Mouse (Mus musculus): ENCODE measurements around the gene Lalba. TPM values are rescaled to one million over a fixed set of nuclear protein-coding genes. Genes with fewer than 3 reads are reported as not detected.
"Not testable (repeated sequence)": the region's sequence is repeated elsewhere in the genome, so short reads cannot be mapped to it uniquely, and the experiment has no call there.

The Lalba gene
- polyA plus RNA-seq, 1 experiment from 2014 or later = not detected

DNA sequence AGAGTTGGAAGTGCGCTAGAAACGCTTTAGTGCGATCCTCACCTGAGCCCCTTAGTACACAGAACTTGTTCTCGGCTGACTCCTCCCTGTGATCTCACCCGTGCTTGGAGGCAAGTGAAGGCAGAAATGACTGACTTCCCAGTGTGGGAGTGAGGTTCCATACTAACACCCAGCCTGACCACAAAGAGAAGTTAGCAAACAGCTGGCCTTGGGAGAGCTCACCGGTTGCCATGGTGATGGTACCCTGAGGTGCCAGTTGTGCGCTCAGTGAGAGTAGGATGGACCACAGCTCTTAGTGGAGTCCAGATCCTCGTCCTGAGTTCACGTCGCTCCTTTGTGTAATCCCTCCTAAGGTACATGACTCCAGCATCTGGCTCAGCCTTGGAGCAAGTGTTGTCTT is 7.6 kb downstream of the Lalba start:
- Histone ChIP-seq H3K4me3 (ENCODE audit: low read length) (no peak overlapping the region), H3K9me3 (ENCODE audit: control insufficient read depth, low read length) (no peaks in the 10 kb centered on the region), H3K27ac (ENCODE audit: low read length) (no peak overlapping the region), H3K36me3 (ENCODE audit: control insufficient read depth, insufficient read depth, low read length) (no peaks in the 10 kb centered on the region), H3K9ac (ENCODE audit: low read depth, low read length) (no peak overlapping the region), H3K4me2 (ENCODE audit: low read depth, low read length) (no peak overlapping the region), H3K27me3 (replicated peaks; ENCODE audit: control insufficient read depth, insufficient read depth, low read length) (no peaks in the 10 kb centered on the region), H3K4me1 (ENCODE audit: control insufficient read depth, insufficient read depth, low read length) (no peaks in the 10 kb centered on the region)
- WGBS = 77% methylated on average over 10 of the region's 10 CpGs
- no peak for ATAC-seq

DNA sequence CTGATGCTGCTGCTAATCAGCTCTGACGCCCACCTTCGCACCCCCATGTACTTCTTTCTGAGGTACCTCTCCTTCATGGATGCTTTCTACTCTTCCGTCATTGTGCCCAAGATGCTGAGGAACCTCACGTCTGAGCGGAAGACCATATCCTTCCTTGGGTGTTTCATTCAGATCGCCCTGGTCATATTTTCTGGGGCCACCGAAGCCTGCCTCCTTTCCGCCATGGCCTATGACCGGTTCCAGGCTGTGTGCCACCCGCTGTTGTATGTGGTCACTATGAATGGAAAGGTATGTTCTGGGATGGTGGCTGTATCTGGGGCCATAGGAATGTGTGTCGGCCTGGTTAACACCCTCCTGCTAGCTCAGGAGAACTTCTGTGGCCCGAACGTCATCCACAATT is 11.0 kb downstream of the Lalba start:
- ATAC-seq = no peak
- Histone ChIP-seq H3K4me3 (ENCODE audit: low read length) (no peak overlapping the region), H3K9me3 (ENCODE audit: control insufficient read depth, low read length) (no peaks in the 10 kb centered on the region), H3K36me3 (ENCODE audit: control insufficient read depth, insufficient read depth, low read length) (no peaks in the 10 kb centered on the region), H3K27me3 (replicated peaks; ENCODE audit: control insufficient read depth, insufficient read depth, low read length) (no peaks in the 10 kb centered on the region), H3K4me1 (ENCODE audit: control insufficient read depth, insufficient read depth, low read length) (no peaks in the 10 kb centered on the region), H3K27ac (ENCODE audit: low read length) (no peak overlapping the region), H3K9ac (ENCODE audit: low read depth, low read length) (no peak overlapping the region), H3K4me2 (ENCODE audit: low read depth, low read length) (no peak overlapping the region)
- WGBS = 91% methylated on average over 13 of the region's 13 CpGs

DNA sequence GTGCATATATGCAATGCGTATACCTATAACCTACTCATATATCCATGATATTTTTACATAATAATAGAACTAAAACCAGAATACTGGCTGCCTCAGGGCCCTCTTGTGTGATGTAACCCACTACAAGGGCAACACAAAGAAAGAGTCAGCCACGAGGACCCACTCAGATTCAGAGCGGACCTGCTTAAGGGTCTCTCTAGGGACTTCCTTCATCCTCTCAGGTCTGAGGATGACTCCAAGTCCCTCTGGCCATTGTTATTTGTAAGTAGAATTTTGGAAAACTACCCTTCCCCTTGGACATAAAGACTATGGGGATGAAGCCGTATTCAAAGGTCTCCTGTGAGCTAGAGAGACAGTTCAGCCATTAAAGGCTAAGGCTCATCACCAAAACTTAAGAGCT is 12.9 kb downstream of the Lalba start, which contains the start of gene OR5BS1P:
Gene OR5BS1P, plus strand, starts transcription at position 301 of the 400 bp plus-strand sequence.
- H3K4me3 ChIP-seq (ENCODE audit: low read length) = no peak within 1 kb of the TSS
- H3K27me3 ChIP-seq (replicated peaks; ENCODE audit: control insufficient read depth, insufficient read depth, low read length) = no peaks in the 10 kb centered on the region
- no peaks in the 10 kb centered on the region for H3K4me1 ChIP-seq (ENCODE audit: control insufficient read depth, insufficient read depth, low read length)
- H3K9ac ChIP-seq (ENCODE audit: low read depth, low read length) = no peak within 1 kb of the TSS
- H3K36me3 ChIP-seq (ENCODE audit: control insufficient read depth, insufficient read depth, low read length) = no peaks in the 10 kb centered on the region
- no peak within 1 kb of the TSS for H3K27ac ChIP-seq (ENCODE audit: low read length)
- ATAC-seq = no peak
- 89% methylated on average over 4 of the region's 4 CpGs for WGBS
- H3K9me3 ChIP-seq (ENCODE audit: control insufficient read depth, low read length) = no peaks in the 10 kb centered on the region
- H3K4me2 ChIP-seq (ENCODE audit: low read depth, low read length) = no peak within 1 kb of the TSS

DNA sequence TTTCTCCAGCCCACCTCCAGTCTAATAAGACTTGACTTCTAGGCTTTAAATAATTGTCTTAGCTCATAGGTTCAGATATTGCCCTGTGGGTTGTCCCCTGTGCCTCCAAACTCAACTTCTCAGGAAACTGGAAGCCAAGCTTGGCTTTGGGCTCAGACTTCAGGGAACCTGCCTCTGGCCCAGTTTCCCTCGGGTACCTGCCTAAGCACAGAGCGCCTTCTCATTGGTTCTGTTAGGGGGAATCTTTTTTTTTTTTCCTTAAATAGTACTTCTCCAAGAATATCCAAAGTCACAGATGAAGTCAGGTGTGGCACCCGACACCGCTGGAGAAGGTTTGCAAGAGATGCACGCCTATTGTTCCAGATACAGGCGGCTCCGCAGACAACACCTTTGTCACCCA is 30.2 kb downstream of the Lalba start, which contains the start of gene Olfr281:
Gene Olfr281, plus strand, starts transcription at position 301 of the 400 bp plus-strand sequence.
- Histone ChIP-seq H3K9ac (ENCODE audit: low read depth, low read length) (no peak within 1 kb of the TSS), H3K27ac (ENCODE audit: low read length) (no peak within 1 kb of the TSS), H3K9me3 (ENCODE audit: control insufficient read depth, low read length) (no peaks in the 10 kb centered on the region), H3K4me3 (ENCODE audit: low read length) (no peak within 1 kb of the TSS), H3K27me3 (replicated peaks; ENCODE audit: control insufficient read depth, insufficient read depth, low read length) (no peaks in the 10 kb centered on the region), H3K36me3 (ENCODE audit: control insufficient read depth, insufficient read depth, low read length) (no peaks in the 10 kb centered on the region), H3K4me1 (ENCODE audit: control insufficient read depth, insufficient read depth, low read length) (no peaks in the 10 kb centered on the region), H3K4me2 (ENCODE audit: low read depth, low read length) (no peak within 1 kb of the TSS)
- no peak for ATAC-seq
- WGBS = 86% methylated on average over 7 of the region's 7 CpGs

DNA sequence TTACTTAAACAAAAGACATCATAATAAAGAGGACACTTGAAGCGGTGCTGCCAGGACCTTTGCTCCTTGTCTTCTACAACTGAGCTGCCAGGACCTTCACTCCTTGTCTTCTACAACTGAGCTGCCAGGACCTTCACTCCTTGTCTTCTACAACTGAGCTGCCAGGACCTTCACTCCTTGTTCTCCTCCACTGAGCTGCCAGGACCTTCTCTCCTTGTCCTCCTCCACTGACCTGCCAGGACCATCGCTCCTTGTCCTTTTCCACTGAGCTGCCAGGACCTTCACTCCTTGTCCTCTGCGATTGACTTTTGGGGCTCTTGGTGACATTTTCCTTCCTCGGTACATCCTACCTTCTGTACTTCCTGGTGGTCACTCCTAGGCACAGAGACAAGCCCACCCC is 34.0 kb downstream of the Lalba start:
- no peaks in the 10 kb centered on the region for H3K9me3 ChIP-seq (ENCODE audit: control insufficient read depth, low read length)
- H3K27me3 ChIP-seq (replicated peaks; ENCODE audit: control insufficient read depth, insufficient read depth, low read length) = no peaks in the 10 kb centered on the region
- no peaks in the 10 kb centered on the region for H3K36me3 ChIP-seq (ENCODE audit: control insufficient read depth, insufficient read depth, low read length)
- H3K4me3 ChIP-seq (ENCODE audit: low read length) = no peak overlapping the region
- ATAC-seq = no peak
- no peaks in the 10 kb centered on the region for H3K4me1 ChIP-seq (ENCODE audit: control insufficient read depth, insufficient read depth, low read length)
- WGBS = 54% methylated on average over 4 of the region's 4 CpGs
- H3K27ac ChIP-seq (ENCODE audit: low read length) = no peak overlapping the region
- no peak overlapping the region for H3K9ac ChIP-seq (ENCODE audit: low read depth, low read length)
- no peak overlapping the region for H3K4me2 ChIP-seq (ENCODE audit: low read depth, low read length)

DNA sequence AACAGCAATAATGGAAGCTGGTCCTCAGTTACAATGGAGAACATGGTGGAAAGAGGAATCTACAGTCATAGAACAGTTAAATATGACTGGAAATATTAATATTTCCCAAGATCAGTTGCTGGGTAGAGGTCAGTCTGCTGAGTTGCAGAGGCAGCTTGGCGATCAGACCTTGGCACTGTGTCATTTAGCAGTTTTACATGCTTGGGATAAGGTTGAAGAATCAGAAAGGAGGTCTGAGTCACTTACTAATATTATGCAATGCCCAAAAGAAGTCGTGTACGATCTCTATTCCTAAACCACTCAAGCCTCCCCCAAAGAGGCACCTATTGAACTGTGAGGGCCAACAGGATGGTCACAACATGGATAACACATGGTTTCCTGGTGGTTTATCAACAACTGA is 38.0 kb downstream of the Lalba start:
- Histone ChIP-seq H3K4me1 (ENCODE audit: control insufficient read depth, insufficient read depth, low read length) (no peaks in the 10 kb centered on the region), H3K4me2 (ENCODE audit: low read depth, low read length) (no peak overlapping the region), H3K27me3 (replicated peaks; ENCODE audit: control insufficient read depth, insufficient read depth, low read length) (no peaks in the 10 kb centered on the region), H3K27ac (ENCODE audit: low read length) (no peak overlapping the region), H3K4me3 (ENCODE audit: low read length) (no peak overlapping the region), H3K9ac (ENCODE audit: low read depth, low read length) (no peak overlapping the region), H3K9me3 (ENCODE audit: control insufficient read depth, low read length) (no peaks in the 10 kb centered on the region), H3K36me3 (ENCODE audit: control insufficient read depth, insufficient read depth, low read length) (no peaks in the 10 kb centered on the region)
- WGBS = 84% methylated on average over 3 of the region's 3 CpGs
- no peak for ATAC-seq

DNA sequence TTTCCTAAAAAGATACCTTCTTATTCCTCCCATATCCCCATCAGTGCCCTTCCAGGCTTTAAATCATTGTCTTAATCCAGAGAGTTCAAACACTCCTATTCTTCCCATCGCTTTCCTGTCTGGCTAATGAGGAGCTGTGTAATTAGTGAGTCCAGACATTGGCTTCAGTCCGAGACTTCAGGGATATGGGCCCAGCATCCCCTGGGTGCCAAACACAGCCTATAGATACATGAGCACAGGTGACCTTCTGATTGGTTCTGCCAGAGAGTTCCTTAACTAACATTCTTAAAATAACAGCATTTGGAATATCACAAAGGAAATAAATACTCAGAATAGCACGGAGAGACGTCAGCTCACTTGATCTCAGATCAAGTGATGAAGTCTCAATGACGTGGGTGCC is 51.6 kb downstream of the Lalba start, which contains the start of gene Olfr282:
Gene Olfr282, plus strand, starts transcription at position 301 of the 400 bp plus-strand sequence.
- not testable (repeated sequence) for H3K4me1 ChIP-seq (ENCODE audit: control insufficient read depth, insufficient read depth, low read length); H3K36me3 ChIP-seq (ENCODE audit: control insufficient read depth, insufficient read depth, low read length); H3K27me3 ChIP-seq (replicated peaks; ENCODE audit: control insufficient read depth, insufficient read depth, low read length); H3K27ac ChIP-seq (ENCODE audit: low read length); H3K4me3 ChIP-seq (ENCODE audit: low read length); H3K9me3 ChIP-seq (ENCODE audit: control insufficient read depth, low read length); H3K9ac ChIP-seq (ENCODE audit: low read depth, low read length); ATAC-seq; H3K4me2 ChIP-seq (ENCODE audit: low read depth, low read length)
- 87% methylated on average over 5 of the region's 5 CpGs for WGBS

Small RNAs within 50 kb of the gene (microRNA-seq; reads per million reads assigned to microRNA genes)
- not detected for gene Mir1291

Other genes with a start within 250 kb of the Lalba start
- gene Olfr286, start 248.3 kb downstream of the Lalba start, polyA plus RNA-seq (2015; fragmentation: Nextera tagmentation; extraction: Ambion mirVana) = not detected in 2 replicates
- gene H1fnt, start 225.4 kb downstream of the Lalba start, polyA plus RNA-seq (2015; fragmentation: Nextera tagmentation; extraction: Ambion mirVana) = not detected in 2 replicates
- 0.39 and 0.42 TPM in 2 replicates for gene Zfp641, start 186.6 kb downstream of the Lalba start, polyA plus RNA-seq (2015; fragmentation: Nextera tagmentation; extraction: Ambion mirVana)
- gene Olfr285, start 165.4 kb downstream of the Lalba start, polyA plus RNA-seq (2015; fragmentation: Nextera tagmentation; extraction: Ambion mirVana) = not detected in 2 replicates
- not detected in 2 replicates for gene Olfr284, start 141.7 kb downstream of the Lalba start, polyA plus RNA-seq (2015; fragmentation: Nextera tagmentation; extraction: Ambion mirVana)
- not detected in 2 replicates for gene Olfr283, start 101.8 kb downstream of the Lalba start, polyA plus RNA-seq (2015; fragmentation: Nextera tagmentation; extraction: Ambion mirVana)
- not detected in 2 replicates for gene Olfr282, start 51.5 kb downstream of the Lalba start, polyA plus RNA-seq (2015; fragmentation: Nextera tagmentation; extraction: Ambion mirVana)
- not detected in 2 replicates for gene Olfr281, start 30.1 kb downstream of the Lalba start, polyA plus RNA-seq (2015; fragmentation: Nextera tagmentation; extraction: Ambion mirVana)
- gene OR5BS1P, start 12.8 kb downstream of the Lalba start, polyA plus RNA-seq (2015; fragmentation: Nextera tagmentation; extraction: Ambion mirVana) = not detected in 2 replicates
- not detected in 2 replicates for gene Olfr279, start 9.7 kb upstream of the Lalba start, polyA plus RNA-seq (2015; fragmentation: Nextera tagmentation; extraction: Ambion mirVana)
- 67.2 and 69.6 TPM in 2 replicates for gene Kansl2, start 51.5 kb upstream of the Lalba start, polyA plus RNA-seq (2015; fragmentation: Nextera tagmentation; extraction: Ambion mirVana)
- gene Ccnt1, start 88.2 kb upstream of the Lalba start, polyA plus RNA-seq (2015; fragmentation: Nextera tagmentation; extraction: Ambion mirVana) = 41.2 and 43.7 TPM in 2 replicates
- 0.43 TPM in 1 of 2 replicates, not detected in the other for gene 4930415O20Rik, start 88.3 kb upstream of the Lalba start, polyA plus RNA-seq (2015; fragmentation: Nextera tagmentation; extraction: Ambion mirVana)
- 17.1 and 18.8 TPM in 2 replicates for gene Adcy6, start 127.4 kb upstream of the Lalba start, polyA plus RNA-seq (2015; fragmentation: Nextera tagmentation; extraction: Ambion mirVana)
- 20.3 and 22.8 TPM in 2 replicates for gene Cacnb3, start 148.1 kb upstream of the Lalba start, polyA plus RNA-seq (2015; fragmentation: Nextera tagmentation; extraction: Ambion mirVana)
- 15.6 and 17.6 TPM in 2 replicates for gene Ddx23, start 180.2 kb upstream of the Lalba start, polyA plus RNA-seq (2015; fragmentation: Nextera tagmentation; extraction: Ambion mirVana)
- 0.95 and 1.1 TPM in 2 replicates for gene Rnd1, start 194.7 kb upstream of the Lalba start, polyA plus RNA-seq (2015; fragmentation: Nextera tagmentation; extraction: Ambion mirVana)
- gene Ccdc65, start 225.5 kb upstream of the Lalba start, polyA plus RNA-seq (2015; fragmentation: Nextera tagmentation; extraction: Ambion mirVana) = 0.66 and 0.70 TPM in 2 replicates
- 96.8 and 108 TPM in 2 replicates for gene Fkbp11, start 245.5 kb upstream of the Lalba start, polyA plus RNA-seq (2015; fragmentation: Nextera tagmentation; extraction: Ambion mirVana)

All from intestine, embryonic 16.5 days (tissue).